Mouse (Mus musculus): Measurements from ENCODE around the gene Gm29609.

Gm29609 gene

DNA sequence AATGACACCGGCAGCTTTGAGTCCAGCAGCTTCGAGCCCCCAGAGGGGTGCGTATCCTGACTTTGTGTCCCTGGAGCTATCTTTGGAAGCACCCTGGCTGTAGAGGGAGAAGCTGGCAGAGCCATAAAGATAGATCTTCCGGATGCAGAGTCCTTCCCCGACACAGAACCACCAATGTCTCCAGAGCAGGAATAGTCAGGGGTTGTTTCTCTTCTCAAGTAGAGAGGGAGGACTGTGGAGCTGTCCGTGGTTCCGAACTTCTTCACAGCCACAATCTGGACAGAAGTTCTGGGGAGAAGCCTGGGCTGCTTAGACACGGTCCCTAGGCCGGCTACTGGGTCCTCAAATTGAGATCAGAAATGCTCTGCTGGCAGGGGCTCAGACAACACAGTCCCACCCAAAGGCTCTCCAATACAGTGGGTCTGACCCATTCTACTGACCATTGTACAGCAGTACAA lies 40.7 kb downstream of the Gm29609 start:
- peak; percentile 48 for DNase-seq (ENCODE audit: low spot score)

DNA sequence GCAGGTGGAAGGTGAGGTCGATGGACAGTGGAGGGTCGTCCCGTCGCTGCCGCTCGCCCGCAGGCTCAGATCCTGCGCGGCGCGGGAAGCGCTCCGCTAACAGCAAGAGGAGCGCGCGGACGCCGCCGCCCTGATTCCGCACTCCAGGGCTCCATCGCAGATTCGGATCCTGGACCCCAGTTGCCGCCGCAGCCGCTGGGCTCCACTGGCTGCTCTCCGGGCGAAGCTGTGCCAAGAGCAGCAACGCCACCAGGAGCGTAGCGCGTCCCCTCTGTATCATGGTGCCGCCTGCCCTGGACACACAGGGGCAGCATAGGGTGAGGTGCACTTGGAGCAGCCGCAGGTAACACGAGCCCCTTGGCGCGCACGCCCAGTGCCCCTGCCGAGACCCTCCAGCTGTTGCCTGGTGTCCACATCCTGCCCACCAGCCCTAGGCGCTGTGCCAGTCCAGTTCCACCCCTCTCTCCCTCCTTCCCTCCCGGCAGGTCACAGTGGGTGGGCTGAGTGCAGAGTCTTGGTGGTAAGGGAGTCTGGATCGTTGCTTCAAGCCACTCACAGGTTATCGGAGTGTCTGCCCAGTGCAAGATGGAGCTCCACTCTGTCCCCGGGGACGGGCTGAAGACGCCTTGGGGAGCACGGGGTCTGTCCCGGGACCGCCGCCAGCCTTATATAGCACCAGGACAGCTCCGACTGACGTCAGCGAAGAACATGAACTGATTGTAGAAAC lies 41.3 kb downstream of the Gm29609 start, which contains the start of gene Ucn:
TSS of gene Ucn (minus strand) at position 589 of the 727 bp plus-strand sequence.
- no peak for DNase-seq (ENCODE audit: low spot score)

DNA sequence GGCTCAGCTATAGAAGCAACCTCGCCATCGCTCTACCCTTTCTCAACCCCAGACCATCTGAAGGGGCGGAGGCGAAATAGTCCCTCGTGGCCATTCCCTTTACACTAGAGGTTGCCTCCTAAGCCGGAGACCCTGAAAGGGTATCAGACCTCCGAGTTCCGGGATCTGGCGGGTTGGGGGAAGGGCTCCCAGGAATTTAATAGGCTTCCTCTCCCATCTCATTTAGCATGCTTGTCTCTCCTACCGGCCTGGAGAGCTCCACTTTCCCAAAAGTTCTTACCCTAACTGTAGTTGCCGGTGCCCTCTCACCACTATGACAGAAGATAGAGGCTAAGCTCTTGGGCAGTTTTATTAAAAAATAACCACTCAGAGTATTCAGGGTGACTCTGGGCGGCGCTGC lies 42.1 kb downstream of the Gm29609 start:
- DNase-seq (ENCODE audit: low spot score) = peak; percentile 16

DNA sequence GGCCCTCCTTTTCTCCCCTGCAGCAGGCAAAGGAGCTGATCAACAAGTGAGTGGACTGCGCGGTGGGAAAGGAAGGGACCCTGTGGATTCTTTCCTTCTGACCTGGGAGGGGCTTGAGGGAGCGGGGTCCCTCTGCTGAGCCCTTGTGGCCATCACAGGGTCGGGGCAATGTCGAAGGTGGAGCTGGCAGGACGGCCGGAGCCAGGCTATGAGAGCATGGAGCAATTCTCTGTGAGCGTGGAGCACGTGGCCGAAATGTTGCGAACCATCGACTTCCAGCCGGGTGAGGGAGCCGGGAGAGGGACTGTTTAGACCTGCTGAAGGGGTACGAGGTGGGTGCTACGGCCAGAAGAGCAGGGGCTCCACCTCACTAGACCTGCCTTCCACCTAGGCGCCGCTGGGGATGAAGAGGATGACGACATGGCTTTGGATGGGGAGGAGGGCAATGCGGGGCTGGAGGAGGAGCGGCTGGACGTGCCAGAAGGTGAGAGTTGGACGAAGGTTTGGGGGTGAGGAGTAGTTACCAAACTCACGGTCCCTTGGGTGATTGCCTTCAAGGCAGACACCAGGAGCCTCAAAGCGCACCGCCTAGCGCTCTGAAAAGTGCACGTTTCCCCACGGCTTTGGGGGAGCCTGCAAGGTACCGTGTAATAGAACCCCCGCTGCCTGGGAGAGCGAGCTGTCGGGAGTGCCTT lies 42.8 kb downstream of the Gm29609 start:
- DNase-seq (ENCODE audit: low spot score) = peak; percentile 20

DNA sequence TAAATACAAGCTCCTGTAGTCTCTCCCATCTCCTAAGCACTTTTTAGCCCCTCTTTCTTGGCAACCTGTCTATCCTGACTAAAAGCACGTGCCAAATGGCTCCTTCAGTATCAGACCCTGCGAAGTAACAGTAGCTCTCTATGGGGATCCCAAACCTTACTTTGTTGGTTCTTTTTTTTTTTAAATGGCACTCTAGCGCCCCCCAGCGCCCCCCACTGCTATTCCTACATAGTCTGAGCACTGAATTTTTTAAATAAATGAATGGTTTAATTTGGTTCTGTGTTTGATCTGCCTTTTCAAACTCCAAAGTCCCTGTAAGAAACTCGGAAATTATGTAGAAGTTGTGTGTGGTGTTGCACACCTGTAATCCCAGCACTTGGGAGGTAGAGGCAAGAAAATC lies 53.7 kb downstream of the Gm29609 start:
- DNase-seq (ENCODE audit: low spot score) = no peak

DNA sequence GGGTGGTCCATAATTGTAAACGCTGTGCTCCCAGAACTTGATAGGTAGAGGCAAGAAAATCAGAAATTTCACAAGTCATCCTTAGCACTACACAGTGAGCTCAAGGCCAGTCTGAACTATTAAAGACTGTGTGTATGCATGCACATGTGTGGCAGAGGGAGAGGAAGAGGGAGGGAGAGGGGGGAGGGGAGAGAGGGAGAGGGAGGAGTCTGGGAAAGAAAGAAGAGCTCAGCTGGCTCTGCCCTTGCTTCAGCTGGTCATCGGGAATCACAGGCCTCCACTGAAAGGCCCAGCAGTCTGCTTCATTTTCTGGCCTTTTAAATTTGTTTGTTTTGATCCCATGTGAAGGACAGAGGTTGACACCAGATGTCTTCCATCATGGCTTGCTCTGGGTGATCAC lies 56.2 kb downstream of the Gm29609 start:
- DNase-seq (ENCODE audit: low spot score) = no peak

DNA sequence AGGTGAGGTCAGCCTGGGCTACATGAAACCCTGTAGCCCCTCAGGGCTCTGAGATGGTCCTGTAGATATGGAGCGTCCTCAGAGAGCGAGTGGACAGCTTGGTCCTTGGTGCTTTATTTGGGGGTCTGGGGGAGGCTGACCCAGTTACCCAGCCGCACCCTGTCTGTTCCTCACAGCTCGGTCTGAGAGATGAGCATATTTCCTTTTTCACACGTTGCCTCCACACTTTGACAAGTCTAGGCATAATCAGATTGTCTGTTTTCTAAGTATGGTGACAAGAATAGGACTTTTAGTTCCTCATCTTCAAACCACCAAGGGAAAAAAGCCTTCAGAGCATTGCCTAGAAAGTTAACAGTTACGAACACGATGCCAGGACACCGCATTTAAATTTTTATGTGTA lies 58.6 kb downstream of the Gm29609 start:
- no peak for DNase-seq (ENCODE audit: low spot score)

DNA sequence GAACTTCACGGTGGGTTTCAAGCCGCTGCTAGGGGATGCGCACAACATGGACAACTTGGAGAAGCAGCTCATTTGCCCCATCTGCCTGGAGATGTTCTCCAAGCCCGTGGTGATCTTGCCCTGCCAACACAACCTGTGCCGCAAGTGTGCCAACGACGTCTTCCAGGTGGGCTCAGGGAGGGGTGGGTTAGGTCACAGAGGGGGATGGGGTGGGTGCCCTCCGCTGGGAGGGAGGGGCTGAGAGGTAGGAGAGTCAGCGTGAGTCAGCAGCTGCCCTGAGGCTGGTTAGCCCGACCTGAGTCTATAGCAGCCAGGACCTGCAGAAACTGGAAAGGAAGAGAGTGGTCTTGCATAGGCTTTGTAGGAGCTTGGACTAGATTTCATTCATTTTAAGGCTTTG lies 62.8 kb downstream of the Gm29609 start:
- DNase-seq (ENCODE audit: low spot score) = no peak

DNA sequence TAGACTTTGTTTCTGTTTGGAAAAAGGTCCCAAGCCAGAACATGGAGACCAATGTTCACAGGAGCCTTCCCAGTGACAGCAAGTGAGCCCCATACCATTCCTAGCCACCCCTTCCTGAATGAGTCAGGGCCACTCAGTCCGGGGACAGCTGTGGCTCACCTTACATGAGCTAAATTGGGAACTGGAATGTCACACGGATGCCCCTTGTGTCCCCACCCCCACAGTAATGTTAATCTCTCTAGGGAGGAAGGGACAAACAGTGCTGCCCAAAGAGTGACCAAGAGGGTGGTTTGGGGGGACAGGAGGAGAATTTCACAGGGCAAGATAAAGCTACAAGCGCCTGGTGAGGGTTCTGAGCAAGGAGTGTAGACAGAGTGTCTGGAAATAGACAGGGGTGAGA lies 63.4 kb downstream of the Gm29609 start, which contains the start of gene Trim54:
TSS of gene Trim54 (plus strand) at position 359 of the 400 bp plus-strand sequence.
- DNase-seq (ENCODE audit: low spot score) = no peak

DNA sequence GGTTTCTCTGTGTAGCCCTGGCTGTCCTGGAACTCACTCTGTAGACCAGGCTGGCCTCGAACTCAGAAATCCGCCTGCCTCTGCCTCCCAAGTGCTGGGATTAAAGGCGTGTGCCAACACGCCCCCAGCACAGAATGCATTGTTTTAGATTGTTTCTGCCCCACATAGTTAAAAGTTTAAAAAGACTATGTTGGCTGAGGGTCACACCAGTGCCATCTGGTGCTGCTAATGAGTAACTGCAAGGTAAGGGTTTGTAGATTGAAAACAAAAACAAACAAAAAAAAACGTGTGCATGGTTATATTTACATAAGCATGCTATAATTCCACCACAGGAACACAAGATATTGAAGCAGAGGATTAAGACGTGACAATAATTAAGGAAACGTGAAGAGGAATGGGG lies 68.9 kb downstream of the Gm29609 start:
- DNase-seq (ENCODE audit: low spot score) = no peak

DNA sequence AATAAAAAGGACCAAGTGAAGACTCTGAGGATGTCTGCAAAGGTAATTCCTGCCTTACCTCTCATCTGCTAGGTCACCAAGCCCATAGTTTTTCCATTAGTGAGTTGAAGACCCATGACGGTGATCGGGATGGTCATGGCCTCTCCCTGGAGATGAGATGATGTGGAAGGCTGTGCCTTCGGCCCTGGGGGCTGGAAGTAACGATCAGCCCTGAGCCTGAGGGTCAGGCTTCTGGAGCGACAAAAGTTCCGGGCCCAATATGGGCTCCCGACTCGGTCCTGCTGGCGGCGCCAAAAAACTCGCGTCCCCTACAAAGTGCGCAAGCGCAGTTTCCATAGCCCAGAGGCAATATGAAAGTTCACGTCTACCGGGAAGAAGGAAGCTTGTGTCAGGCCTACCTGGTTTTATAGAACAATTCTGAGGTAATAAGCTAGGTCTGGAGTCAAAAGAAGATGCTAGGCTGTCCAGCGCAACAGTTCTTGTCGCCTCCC lies 71.7 kb downstream of the Gm29609 start, which contains the start of gene Slc30a3:
TSS of gene Slc30a3 (minus strand) at position 238 of the 491 bp plus-strand sequence.
- no peak for DNase-seq (ENCODE audit: low spot score)

DNA sequence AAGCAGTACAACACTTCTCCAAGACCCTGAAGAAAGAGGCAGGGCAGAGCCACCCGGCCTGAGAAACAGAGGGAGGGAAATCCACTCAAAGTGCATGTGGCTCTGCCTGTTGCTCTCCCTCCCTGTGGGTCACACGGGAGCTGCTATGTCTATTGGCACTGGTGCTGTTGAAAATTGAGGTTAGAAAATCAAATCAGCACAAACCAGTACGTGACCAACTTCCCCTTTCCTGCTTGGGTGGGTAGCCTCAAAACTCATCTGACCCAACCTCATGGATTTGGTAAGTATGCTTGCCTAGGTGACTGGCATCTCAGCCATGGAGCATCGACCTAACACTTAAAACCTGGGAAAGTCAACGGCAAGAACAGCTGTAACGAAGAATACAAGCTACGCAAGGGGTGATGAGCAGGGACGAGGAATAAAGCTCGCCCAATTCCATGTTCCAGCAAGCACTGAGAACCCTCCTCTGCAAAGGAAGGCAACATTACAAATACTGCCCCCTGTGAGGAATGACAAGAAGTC lies 73.8 kb downstream of the Gm29609 start, which contains the start of gene Dnajc5g:
TSS of gene Dnajc5g (plus strand) at position 472 of the 522 bp plus-strand sequence.
- no peak for DNase-seq (ENCODE audit: low spot score)

DNA sequence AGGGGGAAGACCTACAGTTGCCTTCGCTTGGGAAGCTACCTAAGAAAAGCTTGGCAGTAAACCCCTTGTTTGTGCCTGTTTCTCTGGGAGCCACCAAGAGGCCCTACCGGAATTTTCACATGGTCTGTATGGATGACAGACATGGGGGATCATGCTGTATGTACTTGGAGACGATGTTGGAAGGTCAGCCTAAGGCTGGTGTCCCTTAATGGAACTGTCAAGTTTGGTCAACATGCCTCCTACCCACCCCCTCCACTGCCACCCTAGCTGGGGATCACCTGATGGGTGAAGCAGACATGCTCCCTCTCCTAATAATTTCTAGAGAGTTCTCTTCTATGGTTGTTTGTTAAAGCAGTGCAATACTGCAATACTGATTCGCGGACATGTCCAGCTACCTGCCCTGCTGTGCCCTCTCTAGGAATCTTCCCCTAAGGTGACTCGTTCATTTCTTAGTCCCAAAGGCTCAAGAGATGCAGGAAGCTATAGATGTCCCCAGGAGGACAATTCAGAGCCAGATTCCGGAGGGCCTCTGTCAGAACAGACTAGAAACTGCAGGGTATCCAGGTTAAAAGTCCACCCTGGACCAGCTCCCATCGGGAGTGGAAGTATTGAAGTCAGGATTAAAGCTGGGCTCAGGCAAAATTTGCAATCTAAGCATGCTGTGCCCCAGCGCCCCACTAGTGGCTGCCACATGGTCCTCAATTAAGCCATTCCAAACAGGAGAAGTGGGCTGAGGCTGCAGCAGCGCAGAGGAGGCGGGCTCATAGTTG lies 83.8 kb downstream of the Gm29609 start:
- DNase-seq (ENCODE audit: low spot score) = no peak

DNA sequence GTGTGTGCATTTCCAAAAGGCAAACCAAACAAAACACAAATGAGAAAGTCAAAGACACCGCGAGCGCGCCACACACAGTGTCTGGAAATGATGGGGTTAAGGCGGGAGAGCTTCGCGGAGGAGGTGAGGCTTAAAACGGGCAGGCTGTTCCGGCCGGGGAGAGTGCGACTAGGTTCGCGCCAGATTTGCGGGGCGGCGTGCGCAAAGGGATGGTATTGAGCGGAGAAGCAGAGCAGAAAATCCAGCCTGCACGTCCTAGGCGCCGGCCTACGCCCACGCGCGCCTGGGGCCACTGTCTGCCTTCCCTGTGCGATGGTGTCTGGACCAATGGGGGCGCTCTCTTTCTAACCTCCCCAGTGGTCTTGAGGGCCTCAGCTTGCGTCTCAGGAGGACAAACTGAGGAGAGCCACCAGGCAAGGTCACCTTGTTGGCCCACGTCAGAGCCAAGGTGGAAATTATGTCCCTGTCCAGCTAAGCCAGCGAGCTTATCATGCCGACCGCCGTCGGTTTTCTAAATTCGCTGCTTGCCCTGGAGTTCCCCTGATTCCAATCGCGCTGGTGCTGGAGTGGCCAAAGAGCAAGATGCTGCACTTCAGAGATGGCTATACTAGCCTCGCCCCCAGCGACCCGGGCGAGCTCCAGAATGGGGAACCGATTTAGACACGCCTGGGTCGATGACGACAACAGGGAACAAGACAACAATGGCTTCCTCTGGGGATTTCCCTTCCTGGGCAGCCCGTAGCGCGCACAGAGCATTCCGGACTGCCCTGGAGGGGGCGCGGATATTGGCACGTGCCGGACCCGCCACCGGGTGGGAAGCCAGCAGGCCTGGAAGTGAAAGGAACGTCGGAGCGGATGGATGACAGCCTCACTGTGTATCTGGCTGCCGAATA lies 84.7 kb downstream of the Gm29609 start:
- peak; percentile 51 for DNase-seq (ENCODE audit: low spot score)
